Mouse (Mus musculus) lung, adult 18-20 months (tissue): ENCODE data around the gene 2410004B18Rik.
"Not testable (repeated sequence)": the region's sequence is repeated elsewhere in the genome, so short reads cannot be mapped to it uniquely, and the experiment has no call there.

Source experiments
- DNase-seq, 2 experiments: peaks; one replicate each; pipeline ENCODE4 v3.0.0; 2022; ENCODE audit warnings: mixed read lengths in 2 of 2

Gene 2410004B18Rik

GRCm38 (mm10) chr3:145937505-145938404 lies at the start of gene 2410004B18Rik:
Gene 2410004B18Rik, plus strand, starts transcription at chr3:145938014.
- DNase-seq, result peak; percentile 89 to 91

GRCm38 (mm10) chr3:145890346-145891132 lies 47.3 kb upstream of the 2410004B18Rik start:
- no peak for DNase-seq

DNA sequence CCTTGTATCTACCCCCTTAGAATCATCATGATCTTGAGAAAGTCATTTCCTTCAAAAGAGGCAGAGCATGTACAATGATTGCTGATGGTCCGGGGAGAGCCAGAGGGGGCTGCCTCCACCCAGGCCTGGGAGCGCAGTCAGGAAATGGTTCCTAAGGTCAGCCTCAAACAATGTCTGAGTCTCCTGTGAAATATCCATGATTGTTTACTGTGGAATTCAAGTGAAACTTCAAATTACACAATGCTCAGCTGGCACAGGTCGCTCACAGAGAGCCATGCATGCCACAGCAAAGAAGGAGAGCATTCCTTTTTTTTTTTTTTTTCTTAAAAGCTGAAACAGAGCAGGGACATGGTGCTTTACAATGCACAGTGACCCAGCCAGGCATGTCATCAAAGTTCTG lies 45.4 kb upstream of the 2410004B18Rik start:
- DNase-seq, result no peak

DNA sequence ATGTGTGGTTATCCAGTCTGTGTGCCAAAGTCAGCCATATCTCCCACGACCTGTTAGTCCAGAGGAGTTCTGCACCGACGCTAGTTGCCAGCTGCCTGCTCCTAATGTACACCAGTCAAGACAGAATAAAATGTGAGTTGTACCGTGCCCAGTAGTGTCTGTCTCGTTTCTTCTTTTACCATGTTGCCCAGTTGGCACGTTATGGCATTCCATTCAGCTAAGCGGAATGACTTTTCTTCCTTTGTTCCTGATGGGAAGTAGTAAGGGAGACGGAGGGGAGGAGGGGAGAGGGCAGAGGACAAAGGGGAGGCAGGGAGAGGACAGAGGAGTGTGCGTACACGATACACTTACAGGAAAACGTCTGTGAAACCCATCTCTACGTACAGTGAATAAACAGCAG lies 43.7 kb upstream of the 2410004B18Rik start:
- no peak for DNase-seq

DNA sequence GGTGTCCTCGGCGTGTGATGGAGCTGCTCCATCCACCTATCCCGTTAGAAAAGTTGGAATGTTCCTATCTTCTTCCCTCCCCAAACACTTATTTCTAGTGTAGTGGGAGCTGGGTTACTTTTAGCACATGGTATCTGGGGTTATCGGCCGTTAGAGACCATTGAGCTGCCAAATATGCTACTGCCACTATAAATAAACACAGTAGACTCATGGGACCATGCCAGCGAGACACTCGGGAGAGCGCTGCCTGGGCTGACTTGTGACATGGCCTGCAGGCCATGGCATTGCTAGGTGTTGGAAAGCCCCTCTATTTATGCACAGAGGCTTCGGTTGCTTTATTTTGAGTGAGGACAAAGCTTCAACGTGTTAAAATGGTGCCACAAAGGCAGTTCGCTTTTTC lies 40.1 kb upstream of the 2410004B18Rik start:
- DNase-seq, result peak in 1 of 2 experiments; percentile 19

DNA sequence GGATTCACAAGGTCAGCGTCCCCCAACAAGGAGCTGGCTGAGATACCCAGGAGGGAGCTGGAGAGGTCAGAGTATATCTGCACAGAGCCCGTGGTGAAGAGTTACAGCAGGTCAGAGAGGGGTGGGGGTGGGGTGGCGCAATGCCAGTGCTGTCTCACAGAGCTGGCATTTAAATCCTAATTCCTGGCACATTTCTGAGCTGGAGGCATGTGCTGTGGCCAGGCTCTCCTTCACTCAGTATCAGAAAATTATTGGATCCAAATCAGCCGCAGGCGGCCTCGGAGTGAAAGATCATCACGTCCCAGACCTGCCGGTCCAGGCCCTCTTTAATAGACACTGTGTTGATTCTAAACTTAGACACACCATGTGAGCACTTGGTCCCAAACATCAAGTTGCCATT lies 38.0 kb upstream of the 2410004B18Rik start:
- no peak for DNase-seq

GRCm38 (mm10) chr3:145903530-145903929 lies 34.3 kb upstream of the 2410004B18Rik start:
- DNase-seq, result no peak

- DNase-seq, result peak; percentile 42 to 53
Observed at GRCm38 (mm10) chr3:145904850-145905776, 32.7 kb upstream of the 2410004B18Rik start.

- no peak for DNase-seq
Observed at GRCm38 (mm10) chr3:145906582-145906981, 31.2 kb upstream of the 2410004B18Rik start.

DNA sequence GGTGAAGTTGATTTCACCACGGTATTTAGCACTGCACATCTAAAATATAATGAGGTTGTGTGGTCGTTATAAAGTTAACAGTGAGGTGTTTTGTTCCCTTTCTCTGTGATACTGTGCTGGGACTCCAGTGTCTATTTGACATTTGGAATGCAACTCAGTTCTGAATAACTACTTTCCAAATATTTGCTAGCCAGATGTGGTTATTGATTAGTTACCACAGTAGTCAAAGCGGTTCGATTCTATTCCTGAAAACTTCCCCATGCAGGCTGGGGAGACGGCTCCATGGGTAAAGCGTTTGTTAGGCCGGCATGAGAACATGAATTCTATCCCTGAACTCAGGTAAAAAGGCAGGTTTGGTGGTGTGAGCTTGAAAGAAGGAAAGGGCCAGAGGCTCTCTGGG lies 25.3 kb upstream of the 2410004B18Rik start:
- no peak for DNase-seq

DNA sequence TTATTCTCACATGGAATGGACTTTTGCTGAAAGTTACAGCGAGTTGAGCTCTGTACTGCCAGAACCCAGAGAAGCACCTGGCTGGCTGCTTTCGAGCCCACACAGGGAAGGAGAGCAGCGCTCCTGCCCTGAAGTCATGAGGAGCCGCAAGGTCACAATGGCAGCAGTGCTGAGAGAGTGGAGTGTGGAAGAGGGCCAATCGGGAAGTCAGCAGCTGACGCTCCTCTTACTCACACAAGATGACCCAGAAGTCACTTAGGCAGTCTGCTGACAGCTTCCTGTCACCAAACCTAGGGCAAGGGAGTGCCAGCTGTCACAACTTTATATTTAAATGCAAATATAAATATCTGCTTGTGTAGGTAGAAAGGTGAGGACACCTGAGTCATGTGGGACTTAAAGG lies 24.6 kb upstream of the 2410004B18Rik start:
- no peak for DNase-seq

DNA sequence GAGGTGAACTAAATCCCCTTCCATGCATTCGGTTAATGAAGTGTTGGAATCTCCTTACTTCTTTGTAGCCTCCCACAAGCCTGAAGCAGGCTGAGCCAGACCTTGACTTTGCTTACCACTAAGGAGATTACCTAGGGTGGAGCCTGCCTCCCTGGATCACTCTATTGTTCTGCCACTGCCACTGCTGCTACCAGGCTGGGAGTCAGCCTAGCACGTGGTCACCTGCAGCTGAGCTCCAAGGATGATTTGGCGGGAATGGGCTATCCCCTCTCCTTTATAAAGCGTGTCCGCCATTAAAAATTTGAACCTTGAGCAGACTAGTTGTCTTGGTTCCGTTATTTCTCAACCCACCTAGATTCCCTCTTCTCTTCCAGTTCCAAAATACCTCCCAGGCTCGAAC lies 23.9 kb upstream of the 2410004B18Rik start:
- not testable (repeated sequence) for DNase-seq

GRCm38 (mm10) chr3:145916374-145916773 lies 21.4 kb upstream of the 2410004B18Rik start:
- DNase-seq, result peak in 1 of 2 experiments; percentile 29

GRCm38 (mm10) chr3:145916826-145917225 lies 21.0 kb upstream of the 2410004B18Rik start:
- DNase-seq, result peak in 1 of 2 experiments; percentile 8

GRCm38 (mm10) chr3:145922019-145922854 lies 15.6 kb upstream of the 2410004B18Rik start, which contains the start of gene Bcl10:
Gene Bcl10, plus strand, starts transcription at chr3:145922804.
- DNase-seq, result no peak

GRCm38 (mm10) chr3:145922971-145923370 lies 14.8 kb upstream of the 2410004B18Rik start:
- no peak for DNase-seq

DNA sequence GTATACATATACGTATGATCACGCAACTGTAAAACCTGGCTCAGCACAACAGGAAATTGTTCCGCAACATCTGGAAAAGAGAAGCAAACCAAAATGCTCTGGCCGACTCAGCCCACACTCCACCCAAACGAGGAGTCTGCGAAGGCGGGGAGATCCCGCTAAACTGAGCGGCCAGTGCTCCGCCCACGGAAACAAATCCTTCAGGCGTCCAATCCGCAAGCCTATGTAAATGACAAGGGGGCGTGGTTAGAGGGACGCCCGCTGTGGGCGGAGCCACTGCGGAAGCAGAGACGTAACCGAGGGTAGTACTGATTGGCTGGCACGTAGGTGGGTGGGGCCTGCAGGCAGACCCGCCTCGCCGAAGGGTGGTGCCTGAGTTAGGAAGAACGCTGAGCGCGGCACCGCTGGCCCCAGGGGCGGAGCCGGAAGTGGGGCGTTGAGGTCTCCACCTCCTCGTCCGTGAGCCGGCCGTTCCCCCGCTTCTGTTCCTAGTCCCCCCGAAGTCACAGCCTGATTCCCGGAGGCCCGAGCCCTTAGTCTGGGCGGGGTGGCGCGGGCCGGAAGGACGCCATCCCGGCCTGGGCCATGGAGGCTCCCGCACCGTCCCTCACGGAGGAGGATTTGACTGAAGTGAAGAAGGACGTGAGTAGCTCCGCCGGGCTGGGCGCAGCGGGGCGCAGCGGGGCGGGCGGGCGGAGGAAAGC lies 13.8 kb upstream of the 2410004B18Rik start:
- peak; percentile 99 to 100 for DNase-seq

GRCm38 (mm10) chr3:145924649-145925337 lies 13.0 kb upstream of the 2410004B18Rik start:
- DNase-seq, result peak; percentile 57 to 65

GRCm38 (mm10) chr3:145925506-145925905 lies 12.3 kb upstream of the 2410004B18Rik start:
- no peak for DNase-seq
